Mouse (Mus musculus): ENCODE results near the gene 4930469K13Rik.

DNA sequence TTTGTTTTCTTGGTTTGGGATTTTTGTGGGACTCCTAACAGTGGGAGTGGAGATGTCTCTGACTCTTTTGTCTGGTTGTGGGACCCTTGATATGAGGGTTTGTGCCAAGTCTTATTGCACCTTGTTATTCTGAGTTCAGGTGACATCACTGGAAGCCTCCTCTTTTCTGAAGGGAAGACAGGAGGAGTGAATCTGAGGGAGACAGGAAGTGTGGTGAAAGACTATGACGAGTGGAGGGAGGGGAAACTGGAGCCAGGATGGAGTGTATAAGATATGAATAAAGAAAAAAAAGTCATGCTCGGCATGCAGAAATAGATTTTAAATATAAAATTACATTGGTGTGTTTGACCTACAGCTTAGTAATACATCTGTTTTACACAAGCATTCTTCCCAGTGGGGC is 13.7 kb downstream of the 4930469K13Rik start:
- TF ChIP-seq CTCF (IDR thresholded peaks at IDR 0.05; ENCODE audit: extremely low read depth, insufficient read depth, low read length) = no peak
- TF ChIP-seq POLR2A (IDR thresholded peaks at IDR 0.05; ENCODE audit: extremely low read depth, insufficient read depth, low read length) = no peak

Data from cortical plate, adult 2 months (tissue).